Mouse (Mus musculus): Measurements from ENCODE around the gene Polq.

The Polq gene

DNA sequence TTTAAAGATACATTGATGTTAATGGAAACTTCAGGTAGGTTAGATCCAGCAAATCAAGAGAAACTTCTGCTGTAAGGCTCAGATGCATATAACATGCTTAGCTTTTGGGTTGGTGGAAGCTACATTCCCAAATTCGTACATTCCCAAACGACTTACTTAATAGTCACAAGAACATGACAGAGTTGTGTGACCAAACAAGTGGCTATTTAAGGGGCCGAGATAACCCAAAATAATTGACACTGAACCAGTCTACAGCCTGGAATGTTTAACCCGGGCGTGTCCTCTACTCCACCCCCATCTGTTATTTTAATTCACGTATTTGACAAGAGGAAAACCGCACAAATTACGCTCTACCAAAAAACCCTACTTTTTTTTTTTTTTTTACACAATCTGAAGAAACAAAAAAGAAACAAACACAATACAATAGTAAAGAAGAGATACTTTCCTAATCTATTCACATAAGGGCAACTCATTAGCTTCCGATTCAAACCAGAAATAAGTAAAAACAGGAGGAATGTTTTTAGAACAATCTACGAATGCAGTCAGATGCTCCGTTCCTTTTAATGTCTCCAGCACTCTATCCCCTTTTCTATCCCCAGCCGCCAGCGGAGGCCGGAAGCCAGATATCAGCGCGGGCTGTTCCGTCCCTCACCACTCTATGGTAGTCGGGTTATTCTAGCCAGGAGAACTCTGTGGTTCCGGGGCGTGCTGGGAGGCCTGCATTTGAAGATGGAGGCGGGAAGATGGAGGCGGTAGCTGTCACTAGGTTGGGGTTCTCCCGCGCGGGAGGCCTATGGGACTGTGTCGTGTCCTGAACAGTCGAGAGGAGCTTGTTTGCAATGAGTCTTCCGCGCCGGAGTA lies at the start of gene Polq:
Gene Polq (plus strand): TSS at position 726 of the 861 bp plus-strand sequence.
- peak; percentile 93 to 94 for DNase-seq

DNA sequence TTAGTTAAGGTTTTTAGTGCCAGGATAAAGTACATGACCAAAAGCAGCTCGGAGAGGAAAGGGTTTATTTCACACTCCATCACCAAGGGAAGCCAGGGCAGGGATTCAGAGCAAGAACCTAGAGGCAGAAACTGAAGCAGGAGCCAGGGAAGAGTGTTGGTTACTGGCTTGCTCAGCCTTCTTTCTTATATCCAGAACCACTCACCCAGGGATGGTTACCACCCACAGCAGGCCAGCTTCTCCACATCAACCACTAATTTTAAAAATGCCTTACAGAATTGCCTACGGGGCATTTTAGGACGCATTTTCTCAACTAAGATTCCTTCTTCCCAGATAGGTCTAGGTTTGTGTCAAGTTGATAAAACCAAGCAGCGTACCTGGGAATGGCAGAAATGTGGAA lies 48.2 kb upstream of the Polq start:
- DNase-seq = no peak

DNA sequence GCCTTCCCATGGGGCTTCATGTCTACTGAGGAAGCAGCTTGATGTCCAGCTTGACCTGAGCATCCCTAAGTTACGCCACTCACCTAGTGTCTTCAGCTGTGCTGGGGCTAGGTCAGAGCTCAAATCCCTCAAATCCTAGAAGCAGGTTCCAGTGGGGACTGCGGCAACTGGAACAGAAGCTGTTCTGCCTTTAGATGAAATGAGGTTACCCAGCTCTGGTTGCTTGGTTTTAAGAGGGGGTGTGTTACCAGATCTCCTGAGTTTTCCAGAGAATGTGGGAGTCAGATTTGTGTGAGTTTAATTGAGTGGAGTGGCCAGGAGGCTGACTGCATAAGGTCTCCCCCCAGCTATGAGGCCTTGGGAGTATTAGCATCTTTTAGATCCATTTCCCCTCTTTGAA lies 32.5 kb upstream of the Polq start:
- no peak for DNase-seq

DNA sequence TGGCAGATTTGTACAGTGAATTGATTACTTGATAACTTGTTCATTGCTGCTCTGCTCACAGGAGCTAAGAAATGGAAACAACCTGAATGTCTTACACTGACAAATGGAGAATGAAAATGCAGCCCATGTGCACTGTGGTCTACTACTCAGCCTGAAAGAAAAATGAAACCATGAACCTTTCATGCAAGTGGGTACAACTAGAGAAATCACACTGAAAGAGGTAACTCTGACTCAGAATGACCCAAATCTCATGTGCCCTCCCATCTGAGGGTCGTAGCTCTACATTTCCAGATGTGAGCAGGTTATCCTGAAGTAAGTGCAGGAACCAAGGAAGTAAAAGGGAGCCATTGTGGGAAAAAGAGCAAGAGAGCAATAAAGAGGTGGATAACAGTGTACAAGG lies 27.8 kb upstream of the Polq start:
- no peak for DNase-seq

GRCm38 (mm10) chr16:36985636-36986042 lies 25.9 kb upstream of the Polq start:
- no peak for DNase-seq

GRCm38 (mm10) chr16:36987399-36987798 lies 24.2 kb upstream of the Polq start:
- no peak for DNase-seq

DNA sequence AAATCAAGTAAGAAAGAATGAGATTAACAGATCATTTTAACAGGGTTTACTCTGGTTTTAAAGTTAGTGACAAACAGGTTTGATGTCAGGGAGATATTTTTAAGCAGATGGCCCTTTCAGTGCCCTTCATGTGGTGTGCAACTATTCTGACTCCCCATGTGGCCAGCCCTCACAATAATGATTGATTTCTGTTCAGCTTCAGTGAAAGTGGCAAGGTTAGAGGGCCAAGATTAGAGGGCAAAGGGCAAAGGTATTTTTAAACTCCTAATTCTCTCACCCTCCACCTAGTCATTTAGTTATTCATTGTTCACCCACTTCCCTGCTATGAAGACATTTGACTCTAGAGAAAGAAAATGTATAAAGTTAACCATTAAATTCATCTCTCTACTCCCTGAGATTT lies 23.5 kb upstream of the Polq start:
- DNase-seq = peak; percentile 41 to 47

DNA sequence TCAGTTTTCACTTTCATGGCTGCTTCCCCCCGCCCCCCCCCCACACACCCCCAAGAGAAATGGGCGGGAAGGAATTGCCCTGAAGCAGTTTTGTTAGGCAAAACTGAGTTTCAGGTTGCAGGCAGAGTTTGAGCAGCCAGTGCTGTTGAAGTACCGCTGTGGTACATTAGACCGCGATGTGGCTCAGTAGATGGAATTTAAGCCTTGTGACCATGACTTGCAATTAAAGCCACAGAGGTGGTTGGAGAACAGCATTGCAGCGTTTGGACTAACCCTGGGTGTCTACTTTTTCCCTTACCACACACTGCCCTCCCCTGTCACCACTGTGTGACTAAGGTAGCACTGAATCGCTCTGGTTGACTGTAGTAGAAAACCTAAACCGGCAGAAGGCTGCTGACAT lies 22.1 kb upstream of the Polq start:
- DNase-seq = peak; percentile 39 to 72

DNA sequence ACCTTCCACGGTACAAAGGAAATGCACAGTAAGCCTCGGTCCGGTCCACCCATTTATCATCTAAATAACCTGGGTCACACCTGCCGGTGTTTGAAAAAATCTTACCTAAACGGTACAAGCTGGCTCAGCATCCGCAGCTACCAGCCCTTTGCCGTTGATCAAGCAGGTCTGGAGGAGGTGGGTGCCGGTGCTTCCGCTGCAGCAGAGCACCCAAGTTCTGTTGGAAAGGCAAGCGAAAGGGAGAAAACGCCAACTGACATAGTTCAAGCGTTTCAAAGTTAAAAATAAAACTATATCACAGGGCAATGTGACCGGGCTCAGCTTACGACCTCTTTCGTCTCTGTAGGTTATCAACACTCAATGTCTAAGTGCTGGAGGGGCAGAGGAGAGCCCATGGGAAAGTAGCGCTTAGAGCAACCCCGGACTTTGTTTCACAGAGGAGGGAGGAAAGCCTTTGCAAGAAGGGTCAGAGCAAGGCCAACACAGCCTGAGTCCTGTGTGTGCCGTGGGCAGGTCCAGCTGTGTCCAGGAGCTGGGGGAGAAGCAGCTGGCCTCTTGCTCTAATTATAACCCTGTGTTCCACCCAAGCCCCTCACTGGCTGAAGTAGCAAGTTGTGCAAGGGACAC lies 21.5 kb upstream of the Polq start, which contains the start of gene Fbxo40:
Gene Fbxo40 (minus strand): TSS at position 469 of the 627 bp plus-strand sequence.
- peak; percentile 32 to 77 for DNase-seq

- no peak for DNase-seq
Observed at GRCm38 (mm10) chr16:36997650-36998049, 13.9 kb upstream of the Polq start.

GRCm38 (mm10) chr16:36999366-36999972 lies 12.1 kb upstream of the Polq start:
- no peak for DNase-seq

DNA sequence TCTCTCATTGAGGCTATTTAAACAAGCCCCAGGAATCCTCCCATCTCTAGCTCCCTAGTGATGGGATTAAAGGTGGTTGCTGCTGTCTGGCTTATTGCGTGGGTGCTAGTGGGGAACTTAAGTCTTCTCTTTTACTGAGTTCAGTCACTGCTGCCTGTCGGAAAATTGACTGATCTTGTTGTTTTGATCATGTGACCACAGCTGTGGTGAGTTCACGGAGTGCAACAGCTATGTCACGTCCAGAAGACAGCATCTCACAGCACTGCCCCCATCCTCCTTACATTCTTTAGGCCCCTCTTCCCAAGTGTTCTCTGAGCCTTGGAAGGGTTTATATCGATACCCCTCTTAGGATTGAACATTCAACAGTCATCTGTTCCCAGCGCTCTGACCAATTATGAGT lies 2.3 kb upstream of the Polq start:
- no peak for DNase-seq

- DNase-seq = no peak
Observed at GRCm38 (mm10) chr16:37010370-37010769, 1.2 kb upstream of the Polq start.

GRCm38 (mm10) chr16:37011922-37012289 lies 320 bp downstream of the Polq start:
- DNase-seq = peak in 1 of 2 experiments; percentile 33

DNA sequence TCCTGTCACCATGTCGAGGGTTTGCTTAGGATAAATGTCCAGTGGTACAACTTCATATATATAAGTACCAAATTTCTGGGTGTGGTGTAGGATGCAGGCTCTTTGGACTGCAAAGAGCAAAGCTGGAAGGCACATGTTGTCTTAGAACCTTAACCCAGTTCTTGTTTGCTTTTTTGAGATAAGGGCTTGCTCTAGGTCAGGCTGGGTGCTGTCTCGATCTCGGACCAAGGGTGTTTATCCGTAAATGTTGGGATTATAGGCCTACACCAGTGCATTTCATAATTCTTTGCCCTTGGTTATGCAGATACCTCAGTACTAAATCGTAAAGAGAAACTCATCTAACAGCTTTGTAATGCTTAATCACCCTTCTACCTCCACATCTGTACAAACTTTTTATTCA lies 750 bp downstream of the Polq start:
- no peak for DNase-seq

- no peak for DNase-seq
Observed at GRCm38 (mm10) chr16:37027581-37027980, 16.0 kb downstream of the Polq start.

- no peak for DNase-seq
Observed at GRCm38 (mm10) chr16:37031996-37032395, 20.4 kb downstream of the Polq start.

GRCm38 (mm10) chr16:37034751-37035150 lies 23.2 kb downstream of the Polq start:
- no peak for DNase-seq

GRCm38 (mm10) chr16:37059631-37060030 lies 48.0 kb downstream of the Polq start:
- no peak for DNase-seq

DNA sequence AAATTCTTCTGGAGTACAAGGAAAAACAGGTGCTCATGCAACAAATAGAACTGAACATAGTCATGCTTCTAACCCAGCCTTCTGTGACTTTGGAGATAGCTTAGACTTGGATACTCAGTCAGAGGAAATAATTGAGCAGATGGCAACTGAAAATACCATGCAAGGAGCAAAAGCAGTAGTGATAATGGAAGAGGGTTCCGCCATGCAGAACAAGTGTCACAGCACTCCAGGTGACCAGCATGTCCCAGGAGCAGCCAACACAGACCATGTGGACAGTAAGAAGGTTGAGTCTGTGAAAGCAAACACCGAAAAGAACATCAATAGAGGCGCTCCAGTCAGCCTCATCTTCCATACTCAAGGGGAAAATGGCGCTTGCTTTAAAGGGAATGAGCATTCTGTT lies 49.7 kb downstream of the Polq start:
- no peak for DNase-seq

- no peak for DNase-seq
Observed at GRCm38 (mm10) chr16:37072354-37072753, 60.8 kb downstream of the Polq start.

DNA sequence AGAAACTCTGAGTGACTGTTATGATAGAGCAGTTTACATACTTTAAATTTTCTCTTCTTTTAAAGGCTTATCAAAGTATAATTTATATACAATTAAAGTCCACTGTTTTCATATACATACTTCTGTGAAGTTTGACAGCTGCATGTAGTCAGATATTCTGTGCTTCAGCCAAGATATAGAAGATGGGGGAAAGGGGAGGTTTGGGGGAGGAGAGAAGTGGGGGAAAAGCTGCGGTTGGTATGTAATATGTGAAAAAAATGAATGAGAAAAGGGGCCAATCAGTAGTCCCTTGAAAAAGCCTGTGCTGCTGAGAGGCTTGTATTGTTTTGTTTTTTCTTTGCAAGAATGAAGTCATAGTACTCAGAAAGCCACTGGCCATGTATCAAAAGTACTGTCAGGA lies 78.1 kb downstream of the Polq start:
- no peak for DNase-seq

GRCm38 (mm10) chr16:37094169-37094833 lies 82.7 kb downstream of the Polq start:
- DNase-seq = no peak

All from kidney, postnatal 25 days (tissue).